Mouse (Mus musculus) lung, postnatal 10 days (tissue): ENCODE data around the gene Adh1.

Experiments used
- DNase-seq: peaks from one replicate; pipeline ENCODE4 v3.0.0; 2021

Adh1 gene

DNA sequence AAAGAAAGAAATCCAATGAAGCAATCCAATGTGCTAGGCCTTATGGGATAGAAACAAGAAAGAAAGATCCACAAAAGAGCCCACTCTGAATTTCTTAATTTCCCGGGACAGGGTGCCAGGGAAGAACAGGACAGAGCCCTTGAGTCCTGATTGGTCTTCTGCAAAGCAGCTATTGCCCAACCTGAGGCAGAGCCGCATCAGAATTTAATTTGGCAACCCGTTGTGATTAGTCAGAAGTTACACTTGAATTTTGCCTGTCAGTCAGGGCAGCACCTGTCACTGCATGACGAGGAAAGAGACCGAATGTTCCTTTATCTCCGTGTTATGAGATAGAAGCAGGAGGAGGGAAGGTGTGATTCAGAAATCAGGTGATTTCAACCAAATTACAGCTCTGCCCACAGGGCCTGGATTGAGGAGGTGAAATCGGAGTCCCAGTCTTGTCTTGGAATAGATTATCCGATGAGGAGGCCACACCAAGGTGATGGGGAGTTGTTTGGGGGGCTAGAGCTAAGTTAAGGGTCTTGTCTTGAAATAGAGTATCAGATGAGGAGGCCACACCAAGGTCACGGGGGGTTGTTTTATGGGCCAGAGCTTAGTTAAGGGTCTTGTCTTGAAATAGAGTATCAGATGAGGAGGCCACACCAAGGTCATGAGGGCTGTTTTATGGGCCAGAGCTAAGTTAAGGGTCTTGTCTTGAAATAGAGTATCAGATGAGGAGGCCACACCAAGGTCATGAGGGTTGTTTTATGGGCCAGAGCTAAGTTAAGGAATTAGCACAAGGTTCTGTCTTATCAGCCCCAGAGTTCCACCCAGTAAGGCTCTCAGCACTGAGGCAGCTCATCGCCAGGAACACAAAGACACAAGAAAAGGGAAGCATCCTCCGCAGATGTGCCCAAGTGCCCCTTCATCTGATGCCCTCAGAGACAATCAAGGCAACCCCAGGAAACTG lies at the start of gene Adh1:
Adh1 (plus strand) TSS at position 271 of the 949 bp plus-strand sequence.
- DNase-seq = no peak

DNA sequence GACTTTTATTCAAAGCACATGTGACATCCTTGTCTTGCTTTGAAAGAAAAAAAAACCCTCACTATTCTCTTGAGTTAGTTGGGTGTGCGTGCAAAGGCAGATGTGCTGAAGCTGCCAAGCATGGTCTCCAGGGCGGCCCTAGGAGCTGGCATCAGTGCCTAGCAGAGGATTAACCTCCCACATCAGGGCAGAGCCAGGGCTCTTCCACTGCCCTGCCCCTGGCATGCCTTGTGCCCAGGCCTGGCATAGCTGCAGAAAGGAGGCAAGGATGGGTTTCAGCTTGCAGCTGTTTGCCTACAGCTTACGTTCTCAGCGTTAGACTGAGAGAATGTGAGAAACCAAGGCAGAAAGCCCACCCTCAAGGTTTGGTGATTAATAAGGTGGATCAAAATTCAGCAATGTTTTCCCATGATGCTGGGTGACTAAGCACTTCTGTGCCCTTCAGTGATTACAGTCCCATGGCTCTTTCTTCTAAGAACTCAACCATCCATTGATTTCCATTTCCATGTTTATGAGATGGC lies 48.3 kb upstream of the Adh1 start:
- DNase-seq = no peak

DNA sequence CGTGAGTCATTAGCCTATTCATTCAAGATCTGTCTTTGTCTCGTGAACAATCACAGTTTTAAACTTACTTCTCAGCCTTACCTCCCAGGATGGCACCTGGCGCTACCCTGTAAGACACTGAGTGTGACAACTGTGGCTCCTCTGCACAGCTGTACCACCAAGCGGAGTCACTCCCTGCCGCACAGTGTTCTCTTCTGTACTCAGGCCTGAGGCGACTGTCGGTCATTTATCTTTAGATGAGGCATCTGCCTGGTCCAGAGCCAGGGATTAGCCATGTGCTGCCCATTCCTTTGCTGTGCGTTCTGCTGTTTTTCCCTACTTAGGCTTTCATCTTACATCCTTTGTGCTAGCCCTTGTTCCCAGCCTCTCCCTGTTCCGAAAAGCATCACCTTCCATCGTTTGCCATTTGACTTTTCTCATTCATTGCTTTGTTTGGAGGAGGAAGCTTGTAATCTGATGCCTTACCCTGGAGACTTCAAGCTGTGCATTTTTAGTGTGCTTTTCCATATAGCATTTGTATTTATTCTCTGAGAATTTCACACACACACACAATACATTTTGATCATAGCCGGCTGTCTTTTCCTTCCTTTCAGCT lies 45.3 kb upstream of the Adh1 start:
- no peak for DNase-seq

DNA sequence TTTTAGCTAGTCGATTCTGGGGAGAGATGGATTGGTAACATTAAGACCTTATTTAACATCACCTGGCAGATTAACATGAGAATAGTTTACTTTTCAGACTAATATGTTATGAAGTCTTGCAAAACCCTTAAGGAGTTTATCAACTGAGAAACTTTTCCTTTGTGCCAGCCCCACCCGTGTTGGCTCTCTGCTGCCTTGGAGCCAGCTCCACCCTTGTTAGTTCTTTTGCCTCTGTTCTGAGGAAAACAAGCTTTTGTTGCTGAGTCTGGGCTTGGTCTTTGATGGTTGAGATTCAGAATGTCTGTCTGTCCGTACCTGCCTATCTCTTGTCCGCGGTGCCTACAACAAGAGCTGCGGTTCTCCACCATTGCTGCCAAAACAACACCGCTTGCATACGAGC lies 44.7 kb upstream of the Adh1 start:
- DNase-seq = no peak

DNA sequence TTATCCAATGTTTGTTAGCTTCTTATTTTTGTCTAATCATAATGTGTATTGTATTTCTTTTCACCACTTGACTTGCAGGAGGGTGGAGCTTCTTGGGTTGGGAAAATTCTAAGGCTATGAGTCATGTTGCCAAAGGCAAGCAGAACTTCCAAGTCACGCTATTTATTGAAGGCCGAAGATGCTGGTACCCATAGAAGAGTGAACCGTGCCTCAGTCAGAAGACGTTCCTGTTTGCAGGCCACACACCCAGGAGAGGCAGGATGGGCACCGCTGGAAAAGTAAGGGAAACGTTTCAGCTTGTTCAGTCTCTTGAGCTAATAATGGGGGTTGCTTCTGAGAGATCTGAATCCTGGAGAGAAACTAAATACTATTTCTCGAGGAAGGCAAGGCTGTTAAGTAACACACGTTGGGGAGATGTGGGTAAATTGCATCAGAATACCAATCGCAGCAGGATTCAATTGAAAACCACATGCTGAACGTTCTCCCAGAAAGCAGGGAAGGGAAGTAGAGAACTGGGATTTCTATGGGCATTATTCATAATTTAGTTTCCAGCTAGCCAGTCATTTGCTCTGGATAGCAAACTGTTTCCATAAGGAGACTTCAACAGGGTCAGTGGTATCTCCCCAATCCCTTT lies 43.0 kb upstream of the Adh1 start, which contains the start of gene Adh7:
Adh7 (plus strand) TSS at position 130 of the 634 bp plus-strand sequence.
- no peak for DNase-seq

DNA sequence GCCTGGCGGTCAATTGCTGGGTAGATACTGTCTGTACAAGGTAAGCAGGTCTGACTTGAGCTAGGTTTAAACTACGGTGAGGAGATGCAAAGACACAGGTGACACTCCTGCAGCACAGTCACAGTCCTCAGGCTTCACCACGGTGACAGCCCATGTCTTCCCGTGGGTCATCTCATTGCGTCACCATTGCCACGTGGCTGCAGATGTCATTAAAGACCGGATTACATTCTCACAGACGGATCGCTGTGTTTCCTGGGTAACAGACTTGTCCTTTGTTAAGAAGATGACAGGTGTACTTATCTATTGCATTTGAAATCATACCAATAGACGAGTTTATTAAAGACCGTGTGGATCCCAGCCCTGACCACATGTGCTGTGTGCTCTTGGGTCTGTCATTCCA lies 39.7 kb upstream of the Adh1 start:
- no peak for DNase-seq

DNA sequence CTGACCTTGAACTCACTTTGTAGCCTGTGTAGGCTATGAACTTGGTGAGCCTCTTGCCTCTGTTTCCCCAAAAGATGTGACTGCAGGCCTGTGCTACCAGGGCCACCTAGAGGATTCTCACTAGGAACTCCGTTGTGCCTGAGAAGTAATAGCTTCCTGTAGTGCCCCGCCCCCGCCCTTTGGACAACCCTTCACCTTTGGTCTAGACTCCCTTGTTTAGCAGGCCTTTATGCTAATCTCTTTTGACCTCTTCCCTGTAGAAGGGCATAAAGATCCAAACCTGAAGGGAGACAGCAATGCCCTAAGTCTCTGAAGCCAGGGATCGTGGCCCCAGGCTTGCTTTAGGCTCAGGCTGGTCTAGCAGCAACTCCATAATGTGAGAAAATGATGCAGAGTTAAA lies 38.3 kb upstream of the Adh1 start:
- DNase-seq = no peak

DNA sequence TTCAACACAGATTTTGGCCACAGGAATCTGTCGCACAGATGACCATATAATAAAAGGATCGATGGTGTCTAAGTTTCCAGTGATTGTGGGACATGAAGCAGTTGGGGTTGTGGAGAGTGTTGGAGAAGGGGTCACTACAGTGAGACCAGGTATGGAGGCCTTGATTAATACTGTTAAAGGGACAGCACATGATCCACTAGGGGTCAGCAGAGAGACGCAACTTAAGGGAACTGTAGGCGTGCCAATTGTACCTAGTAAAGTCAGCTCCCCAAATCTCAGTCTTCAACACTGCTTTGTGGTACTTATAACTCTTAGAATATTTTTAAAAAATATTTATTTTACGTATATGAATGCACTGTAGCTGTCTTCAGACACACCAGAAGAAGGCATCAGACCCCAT lies 37.8 kb upstream of the Adh1 start:
- peak; percentile 82 for DNase-seq

DNA sequence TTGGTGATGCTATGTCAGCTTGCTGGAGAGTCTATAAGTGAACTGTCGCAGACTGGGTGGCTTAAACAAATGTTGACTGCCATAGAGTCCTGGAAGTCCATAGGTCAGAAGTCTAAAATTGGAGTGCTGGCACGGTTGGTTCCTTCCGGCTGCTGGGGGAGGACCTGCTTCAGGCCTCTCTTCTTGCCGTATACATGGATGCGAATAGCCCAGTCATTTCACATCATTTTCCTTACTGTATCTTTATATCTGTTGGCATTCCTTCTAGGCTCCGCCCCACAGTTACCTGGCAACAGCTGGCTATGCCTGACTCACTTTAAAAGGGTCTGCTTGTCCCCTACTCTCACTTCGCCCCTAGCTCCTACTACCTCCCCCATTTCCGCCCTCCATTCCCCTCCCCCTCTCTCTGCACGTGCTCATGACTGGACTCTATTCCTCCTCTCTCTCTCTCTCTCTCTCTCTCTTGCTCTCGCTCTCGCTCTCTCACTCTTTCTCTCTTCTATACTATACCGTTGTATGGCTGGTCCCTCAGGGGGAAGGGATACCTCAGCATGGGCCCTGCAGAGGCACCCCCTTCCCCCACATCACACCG lies 36.3 kb upstream of the Adh1 start:
- no peak for DNase-seq

DNA sequence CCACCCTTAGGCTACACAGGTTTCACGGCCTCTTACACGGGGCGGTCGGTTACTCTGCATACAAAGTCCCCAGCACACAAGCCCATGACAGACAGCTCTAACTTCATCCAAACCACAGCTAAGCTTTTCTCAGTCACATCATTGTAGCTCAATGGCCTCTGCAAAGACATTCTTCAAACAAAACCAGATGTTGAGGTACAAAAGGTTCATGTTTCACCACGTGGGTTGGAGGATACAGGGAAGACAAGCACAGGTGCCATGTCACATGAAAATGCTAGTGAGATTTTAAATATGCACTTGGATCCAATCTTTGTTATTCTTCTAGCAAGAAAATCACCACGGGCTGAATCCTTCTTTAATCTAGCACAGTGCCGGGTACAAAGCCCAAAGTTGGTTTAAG lies 35.5 kb upstream of the Adh1 start:
- no peak for DNase-seq

DNA sequence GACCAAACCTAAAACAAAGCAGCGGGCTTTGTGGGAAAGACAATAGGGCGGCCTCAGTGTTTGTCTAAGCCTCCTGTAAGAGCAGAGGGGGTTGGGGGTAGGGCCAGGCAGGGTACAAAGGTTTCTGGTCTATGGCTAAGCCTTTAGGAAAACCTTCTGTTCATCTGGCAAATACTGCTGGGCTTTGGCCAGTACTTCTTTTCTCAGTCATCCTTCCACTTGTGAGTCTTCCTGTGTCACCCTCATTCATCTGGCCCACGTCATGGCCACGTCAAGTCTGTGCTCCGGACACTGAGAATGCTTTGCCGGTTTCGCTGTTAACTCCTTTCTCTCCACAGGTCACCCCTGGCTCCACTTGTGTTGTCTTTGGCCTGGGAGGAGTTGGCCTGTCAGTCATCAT lies 34.9 kb upstream of the Adh1 start:
- peak; percentile 46 for DNase-seq

DNA sequence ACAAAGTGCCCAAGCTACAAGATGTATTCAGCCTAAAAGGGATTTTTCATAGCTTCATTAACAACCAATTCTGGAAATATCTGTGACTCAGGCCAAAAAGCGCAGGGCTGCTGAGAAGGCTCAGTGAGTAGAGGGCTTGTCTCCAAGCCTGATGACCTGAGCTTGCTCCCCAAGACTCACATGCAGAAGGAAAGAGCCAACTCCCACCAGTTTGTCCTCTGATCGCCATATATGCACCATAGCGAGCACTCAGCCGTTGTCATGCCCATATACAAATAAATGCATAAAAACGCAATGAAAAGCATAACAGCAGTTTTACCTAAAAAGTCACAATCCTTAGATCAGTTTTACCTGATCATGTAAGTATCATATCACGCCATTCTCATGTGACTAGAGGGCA lies 34.3 kb upstream of the Adh1 start:
- no peak for DNase-seq

DNA sequence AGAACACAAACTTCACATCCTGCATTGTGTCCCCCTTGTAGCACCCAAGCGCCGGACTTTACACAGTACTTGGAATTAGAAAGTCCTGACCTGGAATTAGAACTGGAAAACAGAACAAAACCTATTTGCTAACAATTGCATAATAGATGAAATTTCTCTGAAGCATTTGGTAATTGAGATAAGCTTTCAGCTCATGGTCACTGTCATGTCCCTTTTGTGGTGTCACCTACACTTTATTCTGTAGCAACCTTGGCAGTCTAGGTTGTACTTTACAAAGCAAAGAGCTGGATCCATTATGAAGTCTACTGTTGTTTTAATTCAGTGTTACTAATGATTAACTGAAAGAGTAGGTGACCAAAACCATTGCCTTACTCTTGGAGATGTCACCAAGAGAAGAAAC lies 33.7 kb upstream of the Adh1 start:
- no peak for DNase-seq

DNA sequence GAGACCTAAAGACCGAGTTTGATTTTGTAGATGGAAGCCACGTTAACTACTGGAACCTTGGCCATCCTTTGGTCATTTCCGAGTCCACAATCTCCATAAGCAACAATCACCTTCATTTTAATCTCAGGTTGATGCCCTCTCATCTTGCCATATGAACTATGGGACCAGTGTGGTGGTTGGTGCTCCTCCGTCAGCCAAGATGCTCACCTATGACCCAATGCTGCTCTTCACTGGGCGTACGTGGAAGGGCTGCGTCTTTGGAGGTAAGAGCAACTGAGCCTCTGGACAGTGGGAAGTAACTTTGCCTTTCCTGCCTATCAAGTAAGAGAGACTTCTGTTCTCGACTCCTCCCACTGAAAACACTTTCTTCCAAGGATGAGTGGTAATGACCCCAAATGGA lies 33.0 kb upstream of the Adh1 start:
- no peak for DNase-seq

DNA sequence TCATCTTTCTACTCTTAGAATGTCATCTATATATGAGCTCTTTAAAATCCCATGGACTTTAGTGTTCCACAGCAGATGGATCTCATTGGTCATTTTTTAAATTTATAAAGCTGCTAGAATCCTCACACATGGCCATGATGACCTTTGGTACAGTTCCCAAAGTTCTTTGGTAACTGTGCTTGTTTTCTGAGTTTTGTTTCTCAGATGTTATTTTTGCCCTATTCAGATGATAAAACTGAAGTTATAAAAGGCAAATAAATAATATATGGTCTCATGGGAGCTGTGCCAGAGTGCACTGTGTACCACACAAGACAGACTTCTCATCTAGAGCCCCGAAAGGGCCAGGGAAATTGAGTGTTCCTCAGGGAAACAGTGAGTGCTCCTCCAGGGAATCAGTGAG lies 31.3 kb upstream of the Adh1 start:
- no peak for DNase-seq

DNA sequence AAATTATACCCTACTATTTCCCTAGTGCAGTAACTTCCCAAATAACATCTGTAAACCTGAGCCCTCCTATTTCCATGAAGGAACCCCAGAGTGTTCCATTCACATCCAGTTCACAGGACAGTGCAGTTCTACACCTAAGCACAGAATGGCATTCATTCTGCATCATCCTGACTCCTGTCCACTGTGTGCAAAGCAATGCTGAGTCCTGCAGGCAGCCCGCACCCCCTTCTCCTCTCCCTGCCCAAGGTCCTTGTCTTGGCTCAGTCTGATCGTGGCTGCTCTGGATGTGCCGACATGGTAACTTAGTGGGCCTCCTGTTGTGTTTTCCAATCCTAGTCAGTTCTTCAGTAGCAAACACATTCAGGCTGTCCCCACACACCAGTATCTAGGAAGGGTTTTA lies 30.5 kb upstream of the Adh1 start:
- no peak for DNase-seq

DNA sequence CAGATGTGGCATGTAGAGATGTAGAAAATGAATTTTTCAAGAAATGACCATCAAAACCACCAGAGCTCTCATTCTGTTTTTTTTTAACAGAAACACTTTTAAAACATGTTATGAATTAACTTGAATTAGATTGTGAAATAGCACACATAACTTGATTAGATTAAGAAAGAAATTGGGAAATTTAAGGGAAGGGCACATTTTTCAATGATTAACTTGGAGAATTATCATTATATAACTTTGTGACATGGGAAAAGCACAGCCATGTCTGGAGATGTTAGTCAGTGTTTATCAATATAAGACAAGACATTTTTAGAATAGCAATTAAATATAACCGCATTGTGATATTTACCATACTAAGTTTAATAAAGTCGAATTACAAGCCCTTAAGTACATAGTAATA lies 29.3 kb upstream of the Adh1 start:
- DNase-seq = no peak

DNA sequence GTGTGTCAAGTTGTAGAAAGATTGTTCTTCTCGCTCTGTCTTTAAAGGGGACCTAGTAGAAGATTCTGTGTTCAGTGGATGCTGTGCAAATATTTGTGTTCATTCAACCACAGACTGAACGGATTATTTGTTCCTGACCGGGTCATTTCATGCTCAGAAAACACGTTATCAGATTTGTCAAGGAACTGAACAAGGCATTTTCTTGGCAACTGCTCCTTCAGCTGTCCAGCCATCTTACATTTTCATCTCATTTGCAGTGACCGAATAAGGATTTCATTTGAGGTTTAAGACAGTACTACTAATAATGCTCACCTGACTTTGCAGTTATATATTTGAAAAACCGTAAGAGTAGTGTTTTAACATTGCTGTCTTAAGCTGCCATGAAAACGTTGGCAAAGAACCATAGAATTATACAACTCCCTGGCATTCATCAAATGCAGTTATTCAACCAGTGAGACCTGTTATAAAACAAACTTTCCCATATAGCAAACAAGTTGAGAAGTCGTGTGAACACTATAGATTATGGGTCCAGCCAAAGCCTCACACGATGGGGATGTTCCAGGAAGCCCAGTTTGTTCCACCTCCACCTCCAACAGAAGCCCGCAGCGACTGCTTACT lies 24.1 kb upstream of the Adh1 start:
- no peak for DNase-seq

DNA sequence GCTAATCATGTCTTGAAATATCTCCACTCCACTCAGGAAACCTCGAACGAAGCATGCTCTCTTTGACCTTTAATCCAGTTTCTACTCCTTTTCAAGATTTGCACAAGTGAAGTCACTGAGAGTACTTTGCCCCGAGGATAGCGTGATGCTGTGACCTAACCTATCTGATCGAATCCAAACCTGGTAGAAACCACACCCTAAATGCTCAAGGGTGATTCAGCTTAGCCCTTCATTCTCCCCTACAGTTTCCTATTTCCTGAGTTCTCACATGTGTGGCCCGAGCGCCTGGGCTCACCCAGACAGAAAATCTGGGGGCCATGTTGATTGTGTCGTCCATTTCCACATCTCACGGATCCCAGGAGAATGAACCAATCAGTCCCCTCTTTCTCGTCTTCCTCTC lies 22.7 kb upstream of the Adh1 start:
- no peak for DNase-seq

DNA sequence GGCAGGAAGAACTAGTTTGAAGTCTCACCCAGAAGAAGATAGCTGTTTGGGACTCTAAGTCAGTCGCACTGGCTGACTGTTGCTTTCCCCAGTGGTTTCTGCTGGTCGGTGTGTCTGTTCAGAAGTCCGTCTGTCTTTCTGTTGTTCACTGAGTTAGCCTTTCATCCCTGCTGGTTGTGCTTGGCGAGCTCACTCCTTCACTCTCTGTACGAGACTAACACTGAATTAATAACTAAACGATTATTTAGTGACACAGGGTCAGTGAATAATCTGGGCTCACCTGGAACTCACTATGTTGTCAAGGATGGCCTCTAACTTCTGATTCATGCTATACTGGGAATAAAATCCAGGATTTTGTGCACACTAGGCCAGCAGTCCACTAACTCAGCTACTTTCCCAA lies 21.3 kb upstream of the Adh1 start:
- DNase-seq = no peak

DNA sequence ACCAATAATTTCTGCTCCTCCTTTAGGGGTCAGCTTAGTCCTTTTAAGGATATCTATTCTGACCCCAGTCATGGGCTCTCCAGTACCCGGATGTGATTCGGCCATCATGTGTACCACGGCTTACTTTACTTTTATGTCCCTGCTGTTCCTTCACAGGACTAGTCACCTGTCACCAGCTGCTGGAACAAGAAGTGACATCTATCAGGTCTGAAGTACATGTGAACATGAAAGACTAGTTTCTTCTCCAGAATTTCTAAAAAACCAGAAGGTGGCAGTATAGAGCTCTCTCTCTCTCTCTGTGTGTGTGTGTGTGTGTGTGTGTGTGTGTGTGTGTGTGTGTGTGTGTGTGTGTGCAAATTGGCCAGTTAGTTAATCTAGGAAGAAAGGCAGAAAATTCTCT lies 20.4 kb upstream of the Adh1 start:
- peak; percentile 11 for DNase-seq

DNA sequence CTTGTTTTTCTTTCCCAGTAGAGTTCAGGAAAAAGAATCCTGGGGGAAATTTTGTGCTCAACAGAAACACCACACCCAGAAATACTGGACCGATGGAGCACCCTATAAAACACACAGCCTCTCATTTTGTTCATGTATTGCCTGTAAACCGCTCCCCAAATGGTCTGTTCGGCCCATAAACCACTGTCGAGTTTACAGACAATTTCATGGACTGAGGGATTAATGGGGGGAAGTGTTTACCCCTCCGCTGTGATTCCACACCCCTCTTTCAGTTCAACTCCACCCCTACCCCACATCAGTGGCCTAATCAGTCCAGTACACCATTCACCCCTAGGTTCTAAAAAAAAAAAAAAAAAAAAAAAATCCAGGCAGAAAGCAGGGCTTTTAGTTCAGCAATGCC lies 19.8 kb upstream of the Adh1 start:
- DNase-seq = no peak

DNA sequence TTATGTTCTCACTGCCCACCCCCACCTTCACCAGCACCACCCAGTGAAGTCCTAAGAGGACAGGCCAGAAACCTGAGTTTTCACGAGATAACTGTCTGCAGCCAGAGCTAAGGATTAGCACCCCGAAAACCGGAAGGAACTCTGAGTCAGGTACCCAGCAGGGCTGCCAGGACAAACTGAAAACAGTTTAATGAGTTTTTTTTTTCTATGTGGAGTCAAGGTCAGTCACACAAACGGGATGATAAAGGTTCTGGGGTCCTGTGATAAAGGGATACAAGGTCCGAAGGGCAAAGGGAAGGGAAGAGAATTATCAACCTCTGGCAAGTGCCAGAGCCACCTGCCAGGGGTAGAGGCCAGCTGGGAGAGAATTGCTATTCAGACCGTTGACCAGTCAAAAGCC lies 19.4 kb upstream of the Adh1 start:
- DNase-seq = no peak
